In genomic region chr14:40975127-40975721, GRCm38 (mm10) we compare ENCODE assay signal across 8 mouse cellular contexts. TPM values are rescaled to one million over a fixed set of nuclear protein-coding genes. Genes with fewer than 3 reads are reported as not detected.
DNase-seq lines count a peak whose midpoint lies in the region; ATAC-seq lines count a peak whose summit lies in the region.

No protein-coding gene starts in this region.

- ATAC-seq in hindbrain, embryonic 16.5 days: peak; percentile 63

- H3K9me3 ChIP-seq in hindbrain, embryonic 16.5 days (ENCODE audit: control insufficient read depth, low read length): no peaks in the 10 kb centered on the region

- no peak overlapping the region for H3K4me3 ChIP-seq in hindbrain, embryonic 16.5 days (ENCODE audit: low read length)

- no peaks in the 10 kb centered on the region for H3K27me3 ChIP-seq in hindbrain, embryonic 16.5 days (replicated peaks; ENCODE audit: control insufficient read depth, insufficient read depth, low read length)

- peak; percentile 95 for DNase-seq in heart, adult 11 months
- no peak for DNase-seq in heart, postnatal 25 days (ENCODE audit: low spot score)
- DNase-seq in cerebellum, adult 9-10 months: peak; percentile 81
- DNase-seq in frontal cortex, postnatal 10 days (ENCODE audit: low spot score in 2 of 2): peak; percentile 59 to 67
- peak; percentile 45 to 61 for DNase-seq in layer of hippocampus, postnatal 36 days
- DNase-seq in lung, postnatal 4 days: peak; percentile 62 to 79
- DNase-seq in right cerebral cortex, postnatal 10 days (ENCODE audit: low spot score in 2 of 2): peak; percentile 81 to 84

- intact Hi-C loops in heart, postnatal 25 days (cut with DNase I): loop anchor here (1.0 kb wide), 1 partner anchor 56 kb away; no protein-coding TSS in a partner anchor

- no peak overlapping the region for H3K9ac ChIP-seq in hindbrain, embryonic 16.5 days (ENCODE audit: low read depth, low read length)

- H3K4me1 ChIP-seq in hindbrain, embryonic 16.5 days (ENCODE audit: control insufficient read depth, insufficient read depth, low read depth, low read length): no peaks in the 10 kb centered on the region

- no peaks in the 10 kb centered on the region for H3K36me3 ChIP-seq in hindbrain, embryonic 16.5 days (ENCODE audit: control insufficient read depth, insufficient read depth, low read length)

- no peak overlapping the region for H3K4me2 ChIP-seq in hindbrain, embryonic 16.5 days (ENCODE audit: low read length)

- H3K27ac ChIP-seq in hindbrain, embryonic 16.5 days (ENCODE audit: low read depth, low read length): no peak overlapping the region

- 79% methylated on average over 6 of the region's 6 CpGs for WGBS in hindbrain, embryonic 16.5 days

RNA-seq across cellular contexts. Expression of gene Tspan14, which starts 8.6 kb away (rescaled TPM):
- total RNA-seq in heart, postnatal 25 days (2021): 10 to 100 TPM; 17.1 to 18.1 TPM
- 52.5 and 60.6 TPM in 2 replicates for polyA plus RNA-seq in hindbrain, embryonic 16.5 days (2015; fragmentation: Nextera tagmentation; extraction: Ambion mirVana)
- 10 to 100 TPM; 31.4 to 32.6 TPM for total RNA-seq in layer of hippocampus, postnatal 36 days (2021)

RNA-seq across cellular contexts. Expression of gene Fam213a, which starts 38.4 kb away (rescaled TPM):
- total RNA-seq in heart, postnatal 25 days (2021): 10 to 100 TPM; 16.3 to 17.0 TPM
- polyA plus RNA-seq in hindbrain, embryonic 16.5 days (2015; fragmentation: Nextera tagmentation; extraction: Ambion mirVana): 110 and 123 TPM in 2 replicates
- 100 to 1,000 TPM; 150 to 165 TPM for total RNA-seq in layer of hippocampus, postnatal 36 days (2021)

Comparison
In these comparisons a context has a peak if more than half of its experiments do, and no peak if none do; other contexts are left out.
1. RNA of gene Fam213a, which starts 38.4 kb away (total RNA-seq): 150 to 165 TPM in layer of hippocampus, postnatal 36 days; 16.3 to 17.0 TPM in heart, postnatal 25 days; every median in the first group is over 4 times any median in the second.